Mouse (Mus musculus): ENCODE measurements around the gene 4921507P07Rik.
"Not testable (repeated sequence)": the region's sequence is repeated elsewhere in the genome, so short reads cannot be mapped to it uniquely, and the experiment has no call there.

4921507P07Rik gene

GRCm38 (mm10) chr6:50596301-50597211 lies at the start of gene 4921507P07Rik:
TSS of gene 4921507P07Rik (minus strand) at chr6:50596632.
- DNase-seq: peak; percentile 97 to 98

DNA sequence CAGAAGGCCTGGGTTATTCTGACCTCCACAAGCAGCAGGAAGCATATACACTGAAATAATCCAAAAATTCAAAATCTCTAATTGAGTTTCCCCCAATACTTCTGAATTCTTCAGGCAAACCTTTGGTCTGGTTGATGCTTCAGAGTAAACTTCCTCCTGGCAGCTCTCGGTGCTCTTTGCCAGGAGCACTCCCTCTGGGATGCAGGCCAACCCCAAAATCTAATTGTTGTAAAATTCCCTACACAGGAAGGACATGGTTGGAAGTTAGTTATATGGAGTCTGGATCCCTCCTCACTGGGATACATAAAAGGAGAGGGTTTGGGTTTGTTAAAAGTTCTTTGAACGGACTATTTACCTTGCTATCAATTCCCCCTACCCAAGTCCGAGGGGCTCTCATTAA lies 48.3 kb upstream of the 4921507P07Rik start:
- DNase-seq: no peak

DNA sequence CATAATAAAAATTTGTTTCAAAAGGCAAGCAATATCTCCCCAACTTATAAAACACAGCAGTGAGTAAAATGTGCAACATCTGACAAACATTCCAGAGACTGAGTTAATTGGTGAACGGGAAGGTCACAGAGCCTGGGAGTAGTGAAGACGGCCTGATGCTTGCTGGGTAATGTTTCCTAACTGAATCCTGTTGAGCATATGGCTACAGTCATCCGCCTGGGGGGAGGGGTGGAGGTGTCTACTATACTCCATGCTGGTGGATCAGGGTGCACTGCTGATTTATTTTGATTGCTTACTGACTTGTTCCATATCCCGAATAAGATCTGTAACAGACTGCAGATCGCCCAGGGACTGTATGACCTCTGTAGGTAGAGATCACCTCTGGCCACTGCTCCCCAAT lies 45.5 kb upstream of the 4921507P07Rik start:
- DNase-seq: peak; percentile 37 to 44

GRCm38 (mm10) chr6:50640377-50640776 lies 43.9 kb upstream of the 4921507P07Rik start:
- peak; percentile 48 to 63 for DNase-seq

GRCm38 (mm10) chr6:50639656-50640055 lies 43.2 kb upstream of the 4921507P07Rik start:
- peak; percentile 31 to 62 for DNase-seq

GRCm38 (mm10) chr6:50626170-50626569 lies 29.7 kb upstream of the 4921507P07Rik start:
- not testable (repeated sequence) for DNase-seq

DNA sequence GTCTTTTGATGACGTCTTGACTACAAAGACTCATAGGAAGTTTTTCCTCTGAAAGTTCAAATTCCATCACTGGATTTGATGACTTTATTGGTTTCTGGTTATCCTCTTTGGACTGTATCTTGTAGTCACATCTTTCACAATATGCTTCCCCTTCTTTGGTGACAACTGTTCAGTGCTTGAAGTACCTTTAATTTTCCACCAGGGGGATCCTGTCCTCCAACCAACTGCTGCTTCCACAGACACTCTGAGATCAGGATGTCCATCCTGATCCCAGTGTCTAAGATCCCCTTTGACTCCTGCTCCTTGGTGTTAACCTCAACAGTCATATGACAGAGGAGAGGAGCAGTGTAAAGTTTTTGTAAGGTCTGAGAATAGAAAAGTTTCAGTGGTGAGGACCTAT lies 21.8 kb upstream of the 4921507P07Rik start:
- DNase-seq: not testable (repeated sequence)

DNA sequence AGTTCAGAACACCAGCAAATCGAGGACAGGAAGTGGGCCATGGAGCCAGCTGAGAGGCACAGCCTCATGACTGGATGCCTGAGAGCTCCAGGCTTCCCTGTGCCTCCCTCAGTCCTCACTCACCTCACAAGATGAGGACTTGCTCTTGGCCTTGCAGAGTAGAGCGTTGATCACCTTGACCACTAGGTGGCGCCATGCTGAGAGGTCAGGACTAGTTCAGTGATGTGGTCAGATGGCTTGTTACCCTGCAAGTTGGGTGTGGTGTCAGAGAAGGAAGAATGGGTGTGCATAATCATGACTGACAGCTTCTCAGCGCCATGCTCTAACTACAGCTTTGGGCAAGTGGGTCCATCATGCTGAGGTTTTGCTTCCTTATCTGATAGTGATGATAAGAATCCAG lies 5.2 kb upstream of the 4921507P07Rik start:
- peak; percentile 29 to 60 for DNase-seq

DNA sequence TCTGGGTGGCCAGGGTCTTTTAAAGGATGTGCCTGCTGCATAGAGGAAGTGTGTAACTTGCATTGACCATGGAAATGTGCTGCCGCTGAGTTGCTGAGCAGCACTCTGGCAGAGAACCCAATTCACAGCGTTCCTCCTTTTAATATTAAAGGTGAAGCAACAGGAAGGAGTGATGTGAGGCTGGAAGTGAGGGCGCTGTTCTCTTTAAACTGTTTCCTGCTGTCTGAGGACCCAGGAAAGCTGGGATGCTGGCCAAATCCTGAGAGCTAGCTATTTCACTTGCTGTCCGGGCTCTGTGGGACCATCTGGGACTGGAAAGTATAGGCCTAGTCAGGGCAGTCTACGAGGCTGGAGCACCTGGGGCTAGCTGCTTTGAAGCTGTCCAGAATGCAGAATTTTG lies 2.1 kb upstream of the 4921507P07Rik start:
- peak; percentile 58 to 67 for DNase-seq

GRCm38 (mm10) chr6:50594372-50594771 lies 2.1 kb downstream of the 4921507P07Rik start:
- peak in 1 of 2 experiments; percentile 22 for DNase-seq

DNA sequence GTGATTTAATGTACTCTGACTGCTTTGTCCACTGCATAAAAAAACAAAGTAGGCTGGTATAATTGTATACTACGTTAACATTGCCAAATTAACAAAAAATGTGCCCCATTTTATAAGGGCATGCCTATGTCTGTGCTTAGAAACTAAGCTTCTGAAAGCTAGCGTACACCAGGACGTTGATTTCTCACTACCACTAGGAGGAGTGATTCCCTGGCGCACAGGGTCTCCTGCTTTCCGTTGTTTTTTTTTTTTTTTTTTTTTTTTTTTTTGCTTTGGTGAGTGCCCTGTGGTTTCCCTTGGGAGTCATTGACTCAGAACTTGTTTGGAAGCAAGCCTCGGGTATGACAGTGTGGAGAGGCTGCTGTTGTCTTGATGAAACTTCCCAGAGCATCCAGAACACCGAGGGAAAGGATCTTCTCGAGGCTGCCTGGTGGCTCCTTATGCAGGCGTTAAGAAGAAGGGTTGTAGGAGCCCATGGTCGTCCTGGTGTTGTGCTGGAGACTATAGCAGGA lies 3.0 kb downstream of the 4921507P07Rik start:
- no peak for DNase-seq

DNA sequence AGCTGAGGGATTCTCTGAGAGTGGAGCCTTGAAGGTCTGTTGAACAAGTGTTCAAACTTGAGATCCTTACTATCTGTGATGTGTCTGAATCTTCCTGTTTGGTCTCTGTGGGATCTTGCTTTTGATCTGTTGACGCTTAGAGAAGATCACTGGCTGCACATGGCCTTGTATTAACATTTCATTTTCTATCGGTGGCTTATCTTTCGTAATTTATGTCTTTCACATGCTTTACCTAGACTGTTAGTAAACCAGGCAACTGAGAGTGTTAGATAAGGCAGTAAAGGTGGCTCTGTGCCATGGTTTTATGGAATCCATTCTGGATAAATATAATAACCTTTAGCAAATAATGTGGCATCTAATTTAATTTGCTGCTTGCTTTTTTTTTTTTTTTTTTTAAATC lies 6.2 kb downstream of the 4921507P07Rik start:
- DNase-seq: no peak

DNA sequence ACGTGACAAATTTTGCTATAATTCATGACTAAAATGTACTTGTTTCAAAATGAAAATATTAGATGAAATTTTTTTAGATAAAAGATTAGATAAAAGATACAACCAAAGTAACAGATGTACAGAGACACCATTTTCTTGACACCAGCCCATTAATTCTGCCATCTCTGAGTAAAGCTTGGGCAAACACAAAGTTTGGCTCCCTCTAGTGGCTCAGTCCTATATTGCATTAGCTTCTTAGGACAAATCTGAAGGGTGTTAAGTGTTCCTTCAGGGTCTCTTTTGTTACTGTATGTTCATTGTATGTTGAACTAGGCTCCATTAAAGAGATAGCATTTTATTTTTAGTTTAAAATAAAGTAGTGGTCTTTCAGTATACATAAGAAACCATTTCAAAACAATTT lies 8.2 kb downstream of the 4921507P07Rik start:
- peak; percentile 85 for DNase-seq

DNA sequence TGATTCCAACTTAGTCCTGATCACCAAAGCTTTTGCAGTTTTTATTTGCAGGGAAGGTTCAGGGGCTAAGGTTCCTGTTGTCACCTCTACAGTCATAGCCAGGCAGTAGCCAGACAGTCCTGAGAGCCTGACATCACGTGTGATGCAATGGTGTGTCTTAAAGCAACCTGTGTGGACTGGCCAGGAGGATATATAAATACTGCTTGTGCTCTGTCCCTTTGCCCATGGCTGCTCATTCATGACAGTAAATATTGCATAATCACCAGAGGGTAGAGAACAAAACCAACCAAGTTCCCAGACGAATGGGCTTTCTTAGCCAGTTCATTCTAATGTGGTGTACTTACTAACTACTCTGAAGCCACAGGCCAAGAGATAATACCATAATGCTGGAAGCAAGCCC lies 9.0 kb downstream of the 4921507P07Rik start:
- no peak for DNase-seq

DNA sequence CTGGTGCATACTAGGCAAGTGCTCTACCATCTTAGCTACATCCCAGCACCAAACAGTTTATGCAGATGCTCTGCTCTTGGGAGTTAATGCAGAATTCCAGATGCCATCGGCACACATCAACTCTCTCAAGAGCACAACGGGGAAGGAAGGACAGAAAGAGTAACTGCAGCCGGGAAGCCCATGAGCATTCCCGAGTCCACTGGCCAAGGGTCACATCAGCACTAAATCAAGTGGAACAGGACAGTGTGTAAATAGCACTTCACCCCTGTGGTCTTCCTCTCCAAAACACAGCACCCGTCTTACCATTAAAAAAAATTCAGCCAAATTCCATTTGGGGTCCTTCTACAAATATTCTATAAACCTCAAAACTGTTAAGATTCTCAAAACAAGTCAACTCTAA lies 10.1 kb downstream of the 4921507P07Rik start:
- DNase-seq: no peak

GRCm38 (mm10) chr6:50585733-50586132 lies 10.7 kb downstream of the 4921507P07Rik start:
- no peak for DNase-seq

GRCm38 (mm10) chr6:50571661-50572060 lies 24.8 kb downstream of the 4921507P07Rik start:
- DNase-seq: peak; percentile 42 to 54

DNA sequence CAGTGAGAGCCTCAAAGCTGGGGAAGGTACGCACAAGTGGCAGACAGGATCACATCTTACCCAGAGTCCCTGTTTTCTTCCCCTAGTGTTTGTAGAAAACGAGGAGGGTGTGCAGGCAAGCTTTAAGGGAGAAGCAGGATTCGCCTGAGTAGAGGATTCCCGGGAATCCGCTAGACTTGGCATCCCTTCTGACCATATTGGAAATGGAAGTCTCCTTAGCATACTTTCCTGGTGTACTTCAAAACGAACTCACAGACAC lies 29.5 kb downstream of the 4921507P07Rik start:
- no peak for DNase-seq

- peak; percentile 100 for DNase-seq
These were observed 30.1 kb downstream of the 4921507P07Rik start, which contains the start of gene Cycs for GRCm38 (mm10) chr6:50566141-50566996. TSS of gene Cycs (minus strand) at chr6:50566538.

- no peak for DNase-seq
These were observed 32.8 kb downstream of the 4921507P07Rik start for GRCm38 (mm10) chr6:50563651-50564050.

DNA sequence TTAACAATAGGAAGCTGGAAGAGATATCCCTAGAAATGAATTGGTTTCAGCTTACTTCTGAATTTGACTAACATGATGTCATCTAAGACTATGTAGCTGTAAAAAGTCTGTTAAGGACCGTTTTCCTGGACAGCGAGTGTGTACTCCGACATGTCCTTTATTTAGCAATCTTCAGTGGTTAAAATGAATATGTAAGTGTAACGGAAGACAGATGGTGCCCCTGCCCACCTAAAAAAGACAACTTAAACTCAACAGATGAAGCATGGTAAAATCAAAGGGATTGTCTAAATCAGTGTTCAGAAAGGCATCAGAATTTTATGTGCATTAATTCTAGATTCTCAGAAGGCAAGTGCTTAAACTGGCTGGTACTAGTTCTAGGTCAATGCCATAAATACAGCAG lies 34.0 kb downstream of the 4921507P07Rik start:
- DNase-seq: no peak

DNA sequence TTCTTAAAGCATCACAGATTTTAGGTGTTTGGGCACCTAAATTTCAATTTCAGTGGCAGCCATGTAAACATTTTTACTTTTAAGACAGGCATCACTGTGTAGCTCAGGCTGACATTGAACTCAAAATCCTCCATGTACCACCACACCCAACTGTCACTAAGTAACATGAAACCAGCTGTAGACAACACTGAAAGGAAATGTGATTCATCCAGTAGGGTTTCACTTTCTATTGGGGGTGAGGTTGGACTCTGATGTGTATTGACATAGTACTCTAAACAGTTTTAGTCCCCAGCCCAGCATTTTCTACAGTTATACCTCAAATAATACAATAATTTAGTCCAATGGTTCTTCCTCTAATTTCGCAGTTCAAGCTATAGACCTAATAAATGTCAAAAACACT lies 35.7 kb downstream of the 4921507P07Rik start:
- DNase-seq: no peak

DNA sequence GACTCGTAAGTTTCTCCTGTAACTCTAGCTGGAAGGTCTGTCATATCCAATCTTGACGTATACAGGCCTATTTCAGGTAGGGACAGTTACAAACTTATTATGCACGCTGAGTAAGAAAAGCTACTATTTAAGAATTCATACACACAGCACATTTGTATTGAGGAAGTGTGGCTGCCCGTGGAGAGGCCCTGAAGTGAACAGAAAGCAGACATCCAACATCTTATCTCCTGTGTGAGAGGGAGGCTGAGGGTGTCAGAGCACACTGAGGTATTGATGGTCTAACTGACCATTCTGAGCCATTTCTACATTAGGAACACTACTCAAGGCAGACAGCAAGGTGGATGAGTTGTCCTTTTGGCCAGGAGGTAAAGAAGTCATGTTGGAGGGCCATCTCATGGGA lies 37.6 kb downstream of the 4921507P07Rik start:
- no peak for DNase-seq

- DNase-seq: no peak
These were observed 38.9 kb downstream of the 4921507P07Rik start for GRCm38 (mm10) chr6:50557566-50557965.
